Mouse (Mus musculus): ENCODE measurements around the gene Tlr7. TPM values are rescaled to one million over a fixed set of nuclear protein-coding genes. Genes with fewer than 3 reads are reported as not detected.

Gene Tlr7
- 23.4 TPM for polyA plus RNA-seq (2017; shearing (Covaris generic))

DNA sequence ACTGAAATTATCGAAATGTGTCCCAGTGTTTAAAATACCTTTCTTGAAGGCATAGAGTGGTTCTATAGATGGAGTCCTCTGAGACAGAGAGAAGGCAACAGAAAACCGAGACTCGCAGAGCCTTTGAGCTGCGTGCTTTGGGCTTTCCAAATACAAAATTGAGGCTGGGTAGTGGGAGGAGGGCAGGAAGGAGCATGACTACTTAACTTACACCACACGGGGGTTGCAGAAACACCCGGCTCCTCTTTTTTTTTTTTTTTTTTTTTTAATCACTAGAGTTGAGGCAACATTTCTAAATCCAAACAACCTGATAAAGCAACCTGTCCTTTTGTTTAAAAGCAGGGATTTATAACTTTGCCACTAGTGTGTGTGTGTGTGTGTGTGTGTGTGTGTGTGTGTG lies at the start of gene Tlr7:
TSS of gene Tlr7 (minus strand) at position 160 of the 400 bp plus-strand sequence.

DNA sequence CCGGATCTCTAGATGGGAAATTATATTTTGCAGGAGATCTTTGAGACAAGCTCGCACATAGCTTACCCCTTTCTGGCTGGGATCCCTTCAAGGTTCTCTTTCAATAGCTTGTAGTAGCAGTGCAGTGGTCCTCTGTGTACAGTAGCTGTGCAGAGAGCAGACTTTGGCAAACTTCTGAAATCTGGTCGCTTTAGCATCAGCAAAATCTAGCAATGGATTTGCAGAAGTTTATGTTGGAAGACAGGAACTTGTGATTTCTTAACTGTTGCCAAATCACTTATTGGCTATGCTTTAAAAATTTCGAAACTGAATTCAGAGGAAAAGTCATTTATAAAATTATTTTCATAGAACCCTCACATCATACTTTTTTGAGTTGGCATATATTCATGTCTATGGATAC lies 66.3 kb downstream of the Tlr7 start, which contains the start of gene Tlr8:
TSS of gene Tlr8 (minus strand) at position 244 of the 400 bp plus-strand sequence.

Other genes with a start within 250 kb of the Tlr7 start
- gene Tmsb4x, start 121.2 kb downstream of the Tlr7 start, polyA plus RNA-seq (2017; shearing (Covaris generic)) = 18,432 TPM
- not detected for gene Tlr8, start 66.2 kb downstream of the Tlr7 start, polyA plus RNA-seq (2017; shearing (Covaris generic))
- gene Prps2, start 52.2 kb upstream of the Tlr7 start, polyA plus RNA-seq (2017; shearing (Covaris generic)) = 71.8 TPM